Mouse (Mus musculus) spleen, adult 2 months (tissue): Measurements from ENCODE around the gene Fyn.

Source experiments
- CTCF ChIP-seq: fragments of 200-500 bp; IDR thresholded peaks from 2 replicates; pipeline ENCODE4 v1.5.1; 2011; ENCODE audit warnings: mild to moderate bottlenecking, inconsistent platforms; ENCODE audit not compliant: insufficient read depth, insufficient read length, insufficient replicate concordance; ENCODE audit errors: extremely low read depth
- POLR2A ChIP-seq: fragments of 200-500 bp; IDR thresholded peaks from 2 replicates; pipeline ENCODE4 v1.6.1; 2011; ENCODE audit warnings: low read depth, low read length, inconsistent platforms

DNA sequence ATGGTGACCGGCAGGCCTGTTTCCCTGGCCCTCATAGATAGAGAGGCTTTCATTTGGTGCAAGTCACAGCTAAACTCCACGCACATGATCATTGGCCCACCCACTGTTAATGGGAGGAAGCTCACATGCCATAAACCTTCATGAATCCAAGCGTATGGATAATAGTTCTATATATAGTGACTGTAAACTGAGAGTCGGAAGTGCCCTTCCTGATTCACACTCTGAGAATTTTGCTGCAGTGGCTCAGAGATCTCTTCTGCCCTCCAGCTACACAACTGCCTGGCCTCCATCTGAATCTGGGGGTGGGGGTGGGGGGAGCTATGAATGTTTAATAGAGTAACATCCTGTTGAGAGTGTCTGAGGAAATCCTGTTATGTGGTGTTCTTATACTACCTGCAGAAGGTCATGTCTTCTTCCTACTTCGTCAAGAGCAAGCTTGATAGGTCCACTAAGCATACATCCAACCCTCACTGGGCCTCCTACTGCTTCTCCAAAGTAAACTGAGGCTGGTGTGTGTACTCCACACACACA, 153.3 kb downstream of the Fyn start:
- no peak for TF ChIP-seq CTCF
- TF ChIP-seq POLR2A = no peak
